Mouse (Mus musculus) limb, embryonic 10.5 days (tissue): ENCODE measurements around the gene Tm7sf3. TPM values are rescaled to one million over a fixed set of nuclear protein-coding genes. Genes with fewer than 3 reads are reported as not detected.

Experiments used
- DNase-seq: peaks from one replicate; pipeline ENCODE4 v3.0.0-alpha.2; 2017; ENCODE audit warnings: low spot score
- H3K27ac ChIP-seq: fragments of 300-500 bp; sonication (generic); 2 replicates; pipeline ENCODE4 v1.5.1; 2016; ENCODE audit warnings: mild to moderate bottlenecking
- H3K27me3 ChIP-seq: fragments of 300-500 bp; sonication (generic); 2 replicates; pipeline ENCODE4 v1.6.1; 2016; ENCODE audit warnings: low read depth, mild to moderate bottlenecking; ENCODE audit not compliant: poor library complexity, severe bottlenecking
- H3K36me3 ChIP-seq: fragments of 300-500 bp; sonication (generic); 2 replicates; pipeline ENCODE4 v1.6.1; 2016; ENCODE audit warnings: mild to moderate bottlenecking, moderate library complexity
- H3K4me1 ChIP-seq: fragments of 300-500 bp; sonication (generic); 2 replicates; pipeline ENCODE4 v1.6.1; 2016
- H3K4me3 ChIP-seq: fragments of 300-500 bp; sonication (generic); 2 replicates; pipeline ENCODE4 v1.5.1; 2016; ENCODE audit warnings: mild to moderate bottlenecking, moderate library complexity
- H3K9me3 ChIP-seq: fragments of 300-500 bp; sonication (generic); replicated peaks from 2 replicates; pipeline ENCODE4 v1.6.1; 2016; ENCODE audit warnings: mild to moderate bottlenecking
- WGBS: fragments of 180-500 bp; shearing (Covaris S2); methylation state at CpG from one replicate; pipeline ENCODE4 v1.1.7; 2016; 5-methylcytosine and 5-hydroxymethylcytosine counted together
- polyA plus RNA-seq: library from polyadenylated mRNA; unstranded; fragments of >200 nt; fragmentation: Nextera tagmentation; extraction: Ambion mirVana; gene quantifications from 2 replicates; pipeline ENCODE4 v1.2.1, GENCODE M21; 2016

Tm7sf3 gene
- 23.5 and 25.8 TPM in 2 replicates for polyA plus RNA-seq

GRCm38 (mm10) chr6:146642276-146643183 lies at the start of gene Tm7sf3, which contains the start of gene Med21:
TSS of gene Tm7sf3 (minus strand) at chr6:146642824.
TSS of gene Med21 (plus strand) at chr6:146642547.
- H3K36me3 ChIP-seq, result no peaks in the 10 kb centered on the region
- H3K27me3 ChIP-seq, result no peaks in the 10 kb centered on the region
- WGBS, result 1% methylated on average over 60 of the region's 60 CpGs
- H3K9me3 ChIP-seq, result no peaks in the 10 kb centered on the region
- H3K27ac ChIP-seq, result peak within 1 kb of the TSS; percentile 96
- peaks cover 11% of the 10 kb centered on the region for H3K4me1 ChIP-seq
- DNase-seq, result peak; percentile 98
- peak within 1 kb of the TSS; percentile 89 for H3K4me3 ChIP-seq

GRCm38 (mm10) chr6:146688861-146689260 lies 46.2 kb upstream of the Tm7sf3 start:
- Histone ChIP-seq H3K9me3 (no peaks in the 10 kb centered on the region), H3K4me3 (no peak overlapping the region), H3K27me3 (no peaks in the 10 kb centered on the region), H3K36me3 (no peaks in the 10 kb centered on the region), H3K27ac (no peak overlapping the region), H3K4me1 (no peaks in the 10 kb centered on the region)
- 81% methylated on average over 5 of the region's 5 CpGs for WGBS
- no peak for DNase-seq

GRCm38 (mm10) chr6:146688010-146688409 lies 45.4 kb upstream of the Tm7sf3 start:
- DNase-seq, result no peak
- no peak overlapping the region for H3K4me3 ChIP-seq
- WGBS, result 91% methylated on average over 7 of the region's 7 CpGs
- H3K27me3 ChIP-seq, result no peaks in the 10 kb centered on the region
- H3K36me3 ChIP-seq, result no peaks in the 10 kb centered on the region
- no peak overlapping the region for H3K27ac ChIP-seq
- H3K9me3 ChIP-seq, result no peaks in the 10 kb centered on the region
- H3K4me1 ChIP-seq, result no peaks in the 10 kb centered on the region

- no peak for DNase-seq
- H3K4me1 ChIP-seq, result no peaks in the 10 kb centered on the region
- H3K4me3 ChIP-seq, result no peak overlapping the region
- H3K27me3 ChIP-seq, result no peaks in the 10 kb centered on the region
- no peaks in the 10 kb centered on the region for H3K36me3 ChIP-seq
- H3K27ac ChIP-seq, result no peak overlapping the region
- WGBS, result 78% methylated on average over 5 of the region's 5 CpGs
- no peaks in the 10 kb centered on the region for H3K9me3 ChIP-seq
Measured at GRCm38 (mm10) chr6:146686463-146687196, 44.0 kb upstream of the Tm7sf3 start.

- Histone ChIP-seq H3K27me3 (no peaks in the 10 kb centered on the region), H3K36me3 (no peaks in the 10 kb centered on the region), H3K4me1 (no peaks in the 10 kb centered on the region), H3K27ac (no peak overlapping the region), H3K4me3 (no peak overlapping the region), H3K9me3 (no peaks in the 10 kb centered on the region)
- no peak for DNase-seq
- WGBS, result 88% methylated on average over 17 of the region's 17 CpGs
Measured at GRCm38 (mm10) chr6:146685781-146686308, 43.2 kb upstream of the Tm7sf3 start.

- Histone ChIP-seq H3K9me3 (no peaks in the 10 kb centered on the region; the same call in 1 of the 2 replicates), H3K27ac (no peak overlapping the region), H3K27me3 (no peaks in the 10 kb centered on the region), H3K4me3 (no peak overlapping the region), H3K4me1 (no peaks in the 10 kb centered on the region), H3K36me3 (no peaks in the 10 kb centered on the region)
- DNase-seq, result no peak
- 76% methylated on average over 4 of the region's 4 CpGs for WGBS
Measured at GRCm38 (mm10) chr6:146683881-146684280, 41.3 kb upstream of the Tm7sf3 start.

- 75% methylated on average over 10 of the region's 10 CpGs for WGBS
- no peak overlapping the region for H3K4me3 ChIP-seq
- H3K27ac ChIP-seq, result no peak overlapping the region
- H3K9me3 ChIP-seq, result no peaks in the 10 kb centered on the region; the same call in 1 of the 2 replicates
- H3K4me1 ChIP-seq, result no peaks in the 10 kb centered on the region
- H3K36me3 ChIP-seq, result no peaks in the 10 kb centered on the region
- DNase-seq, result no peak
- no peaks in the 10 kb centered on the region for H3K27me3 ChIP-seq
Measured at GRCm38 (mm10) chr6:146678136-146679070, 35.8 kb upstream of the Tm7sf3 start.

- Histone ChIP-seq H3K36me3 (no peaks in the 10 kb centered on the region), H3K27ac (no peak overlapping the region), H3K4me3 (no peak overlapping the region), H3K9me3 (no peaks in the 10 kb centered on the region; the same call in 1 of the 2 replicates), H3K27me3 (no peaks in the 10 kb centered on the region), H3K4me1 (no peaks in the 10 kb centered on the region)
- DNase-seq, result no peak
- 83% methylated on average over 10 of the region's 10 CpGs for WGBS
Measured at GRCm38 (mm10) chr6:146676904-146677303, 34.3 kb upstream of the Tm7sf3 start.

GRCm38 (mm10) chr6:146674881-146675536 lies 32.4 kb upstream of the Tm7sf3 start:
- no peaks in the 10 kb centered on the region for H3K27me3 ChIP-seq
- no peak overlapping the region for H3K27ac ChIP-seq
- no peaks in the 10 kb centered on the region; the same call in 1 of the 2 replicates for H3K9me3 ChIP-seq
- no peak overlapping the region for H3K4me3 ChIP-seq
- WGBS, result 80% methylated on average over 4 of the region's 4 CpGs
- no peak for DNase-seq
- H3K4me1 ChIP-seq, result no peaks in the 10 kb centered on the region
- H3K36me3 ChIP-seq, result no peaks in the 10 kb centered on the region

- H3K27ac ChIP-seq, result no peak overlapping the region
- no peak overlapping the region for H3K4me3 ChIP-seq
- DNase-seq, result no peak
- H3K27me3 ChIP-seq, result no peaks in the 10 kb centered on the region
- no peaks in the 10 kb centered on the region for H3K9me3 ChIP-seq
- H3K4me1 ChIP-seq, result no peaks in the 10 kb centered on the region
- 88% methylated on average over 8 of the region's 8 CpGs for WGBS
- H3K36me3 ChIP-seq, result no peaks in the 10 kb centered on the region
Measured at GRCm38 (mm10) chr6:146674420-146674819, 31.8 kb upstream of the Tm7sf3 start.

- Histone ChIP-seq H3K36me3 (no peaks in the 10 kb centered on the region), H3K4me1 (no peaks in the 10 kb centered on the region), H3K27ac (no peak overlapping the region), H3K4me3 (no peak overlapping the region), H3K9me3 (no peaks in the 10 kb centered on the region), H3K27me3 (no peaks in the 10 kb centered on the region)
- 84% methylated on average over 4 of the region's 4 CpGs for WGBS
- DNase-seq, result no peak
Measured at GRCm38 (mm10) chr6:146673696-146674095, 31.1 kb upstream of the Tm7sf3 start.

GRCm38 (mm10) chr6:146672106-146672505 lies 29.5 kb upstream of the Tm7sf3 start:
- no peaks in the 10 kb centered on the region for H3K9me3 ChIP-seq
- no peaks in the 10 kb centered on the region for H3K36me3 ChIP-seq
- H3K27me3 ChIP-seq, result no peaks in the 10 kb centered on the region
- no peak overlapping the region for H3K4me3 ChIP-seq
- H3K27ac ChIP-seq, result no peak overlapping the region
- H3K4me1 ChIP-seq, result no peaks in the 10 kb centered on the region
- no peak for DNase-seq
- WGBS, result 83% methylated on average over 5 of the region's 5 CpGs
